Mouse (Mus musculus): ENCODE results near the gene Tcte2.

- no peak for TF ChIP-seq CTCF (IDR thresholded peaks at IDR 0.05; ENCODE audit: extremely low read depth, insufficient read length, insufficient replicate concordance, low read depth, low read length)
- no peak for TF ChIP-seq POLR2A (IDR thresholded peaks at IDR 0.05; ENCODE audit: low read depth, low read length)
Measured at GRCm38 (mm10) chr17:13716336-13716735, 45.3 kb downstream of the Tcte2 start.
